ENCODE assay signal across 19 mouse cellular contexts in genomic region chr6:93392402-93392801, GRCm38 (mm10).
A peak's percentile ranks its signal among the peaks of the same experiment; 100 is the strongest.
DNase-seq lines count a peak whose midpoint lies in the region; ATAC-seq and TF ChIP-seq lines count a peak whose summit lies in the region.
"Had no signal": no experiment of that assay in that cellular context is flagged by ENCODE, and none has a peak within 500 bp of the region (broad histone marks: within the 10 kb centered on the region; RNA-seq: fewer than 3 reads in every experiment).

No protein-coding gene starts in this region.

- ATAC-seq in forebrain, embryonic 14.5 days, result no peak
- ATAC-seq in forebrain, embryonic 16.5 days, result no peak; the same call in 1 of the 2 replicates
- ATAC-seq: inflammation-experienced regulatory T-cells, adult 6 months; intestine, postnatal 0 days; Patski had no signal

- H3K9me3 ChIP-seq in forebrain, embryonic 14.5 days (replicated peaks; ENCODE audit: control insufficient read depth, low read length), result no peaks in the 10 kb centered on the region
- H3K9me3 ChIP-seq in forebrain, embryonic 16.5 days (ENCODE audit: control insufficient read depth, low read length), result no peaks in the 10 kb centered on the region
- H3K9me3 ChIP-seq: embryonic facial prominence, embryonic 12.5 days; forebrain, embryonic 12.5 days; heart, embryonic 12.5 days; hindbrain, embryonic 10.5 days had no signal

- H3K4me1 ChIP-seq in forebrain, embryonic 14.5 days (ENCODE audit: control insufficient read depth, insufficient read depth, low read length), result peaks cover 26% of the 10 kb centered on the region
- H3K4me1 ChIP-seq in forebrain, embryonic 16.5 days (replicated peaks; ENCODE audit: control insufficient read depth, insufficient read depth, low read length), result peaks cover 24% of the 10 kb centered on the region
- H3K4me1 ChIP-seq: embryonic facial prominence, embryonic 12.5 days; forebrain, embryonic 12.5 days; hindbrain, embryonic 10.5 days had no signal

- no peaks in the 10 kb centered on the region for H3K27me3 ChIP-seq in forebrain, embryonic 14.5 days (replicated peaks; ENCODE audit: control insufficient read depth, insufficient read depth, low read length)
- H3K27me3 ChIP-seq in forebrain, embryonic 16.5 days (replicated peaks; ENCODE audit: control insufficient read depth, insufficient read depth, low read length), result no peaks in the 10 kb centered on the region
- H3K27me3 ChIP-seq: embryonic facial prominence, embryonic 12.5 days; forebrain, embryonic 12.5 days; heart, embryonic 12.5 days; Patski had no signal

- no peak for TF ChIP-seq POLR2A in brain, embryonic 14.5 days (IDR thresholded peaks at IDR 0.05; ENCODE audit: borderline replicate concordance, extremely low read depth, insufficient read depth, insufficient read length, poor library complexity, severe bottlenecking)

- intact Hi-C loops in left cerebral cortex, postnatal 14 days (cut with DNase I), result no loop called here

- peak; percentile 54 for DNase-seq in forebrain, embryonic 14.5 days (ENCODE audit: low spot score)
- peak; percentile 11 to 40 for DNase-seq in left cerebral cortex, postnatal 14 days (ENCODE audit: low spot score in 2 of 2)
- DNase-seq in left cerebral cortex, adult 9 months (ENCODE audit: low spot score in 2 of 2), result no peak
- DNase-seq in MN1 (ENCODE audit: low spot score), result peak; percentile 46
- peak; percentile 68 for DNase-seq in brain, embryonic 14.5 days (ENCODE audit: low read depth)
- DNase-seq in testis, postnatal 10 days (ENCODE audit: low spot score), result no peak
- DNase-seq: adrenal gland, adult 8-10 months; cerebellum, adult 2 months; cerebellum, postnatal 10 days; gastrocnemius, postnatal 14 days had no signal

- TF ChIP-seq CTCF in brain, embryonic 14.5 days (IDR thresholded peaks at IDR 0.05; ENCODE audit: borderline replicate concordance, extremely low read depth, insufficient read depth, insufficient read length), result no peak

- no peak overlapping the region for H3K27ac ChIP-seq in forebrain, embryonic 14.5 days (ENCODE audit: low read depth, low read length)
- no peak overlapping the region for H3K27ac ChIP-seq in forebrain, embryonic 16.5 days (ENCODE audit: low read length)
- H3K27ac ChIP-seq: embryonic facial prominence, embryonic 12.5 days; forebrain, embryonic 12.5 days; hindbrain, embryonic 10.5 days; hindbrain, embryonic 14.5 days had no signal

- H3K9ac ChIP-seq in forebrain, embryonic 14.5 days (ENCODE audit: low read length), result no peak overlapping the region
- H3K9ac ChIP-seq in forebrain, embryonic 16.5 days (replicated peaks; ENCODE audit: low read depth, low read length), result no peak overlapping the region
- H3K9ac ChIP-seq: embryonic facial prominence, embryonic 12.5 days; forebrain, embryonic 12.5 days; heart, embryonic 12.5 days; hindbrain, embryonic 14.5 days had no signal

- no peak overlapping the region for H3K4me3 ChIP-seq in forebrain, embryonic 14.5 days (ENCODE audit: low read depth, low read length)
- H3K4me3 ChIP-seq in forebrain, embryonic 16.5 days (replicated peaks; ENCODE audit: low read length), result no peak overlapping the region
- H3K4me3 ChIP-seq: embryonic facial prominence, embryonic 12.5 days; forebrain, embryonic 12.5 days; heart, embryonic 12.5 days; hindbrain, embryonic 10.5 days had no signal

- no peak overlapping the region for H3K4me2 ChIP-seq in forebrain, embryonic 14.5 days (ENCODE audit: low read length)
- no peak overlapping the region for H3K4me2 ChIP-seq in forebrain, embryonic 16.5 days (ENCODE audit: low read length)
- H3K4me2 ChIP-seq: embryonic facial prominence, embryonic 12.5 days; forebrain, embryonic 12.5 days; heart, embryonic 12.5 days; hindbrain, embryonic 14.5 days had no signal

- 84% methylated on average over 6 of the region's 6 CpGs for WGBS in forebrain, embryonic 14.5 days
- WGBS in forebrain, embryonic 16.5 days, result 74% methylated on average over 6 of the region's 6 CpGs

- no peaks in the 10 kb centered on the region for H3K36me3 ChIP-seq in forebrain, embryonic 14.5 days (ENCODE audit: control insufficient read depth, insufficient read depth, low read length)
- H3K36me3 ChIP-seq in forebrain, embryonic 16.5 days (ENCODE audit: control insufficient read depth, insufficient read depth), result no peaks in the 10 kb centered on the region
- H3K36me3 ChIP-seq: embryonic facial prominence, embryonic 12.5 days; forebrain, embryonic 12.5 days; heart, embryonic 12.5 days; hindbrain, embryonic 10.5 days had no signal

Comparison
In these comparisons a context has a peak if more than half of its experiments do, and no peak if none do; other contexts are left out.
1. DNase-seq: peak in forebrain, embryonic 14.5 days (single experiment), left cerebral cortex, postnatal 14 days (2 of 2), MN1 (single experiment) and brain, embryonic 14.5 days (single experiment); none in left cerebral cortex, adult 9 months (0 of 2) and testis, postnatal 10 days (single experiment).